ENCODE assay signal across 8 mouse cellular contexts in the genomic region with DNA sequence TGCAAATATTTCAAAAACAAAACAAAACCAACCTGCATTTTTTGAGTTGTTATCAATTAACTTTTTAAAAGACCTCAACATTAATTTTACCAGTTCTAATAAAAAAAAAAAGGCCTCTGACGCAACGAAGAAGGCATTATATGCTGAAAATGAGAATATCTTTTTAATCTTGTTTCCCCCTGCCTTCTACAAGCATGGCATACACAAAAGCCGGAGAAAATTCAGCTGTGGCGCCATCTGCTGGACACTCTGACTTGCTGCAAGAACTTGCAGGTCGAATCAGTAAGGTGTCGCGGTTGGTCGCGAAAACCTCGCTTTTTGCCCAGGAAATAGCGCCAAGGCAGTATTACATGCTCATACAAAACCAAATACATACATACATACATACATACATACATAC. TPM values are rescaled to one million over a fixed set of nuclear protein-coding genes. Genes with fewer than 3 reads are reported as not detected.
A peak's percentile ranks its signal among the peaks of the same experiment; 100 is the strongest.
DNase-seq lines count a peak whose midpoint lies in the region; ATAC-seq and TF ChIP-seq lines count a peak whose summit lies in the region.

No protein-coding gene starts in this region.

- H3K4me2 ChIP-seq in heart, embryonic 12.5 days, result no peak overlapping the region
- peak overlapping the region; percentile 73; the same call in 1 of the 2 replicates for H3K4me2 ChIP-seq in limb, embryonic 14.5 days (replicated peaks; ENCODE audit: low read depth, low read length, severe bottlenecking)
- peak overlapping the region; percentile 93 for H3K4me2 ChIP-seq in midbrain, embryonic 16.5 days (ENCODE audit: low read length)

- no peak for ATAC-seq in heart, embryonic 12.5 days (ENCODE audit: insufficient number of reproducible peaks, low FRiP score)
- ATAC-seq in granulocyte monocyte progenitor cell, adult 5-6 weeks (replicated peaks; ENCODE audit: poor library complexity, severe bottlenecking), result peak; percentile 50
- ATAC-seq in limb, embryonic 14.5 days (ENCODE audit: low FRiP score, low read depth), result peak; percentile 54; the same call in 1 of the 2 replicates
- no peak for ATAC-seq in midbrain, embryonic 16.5 days

- no peak overlapping the region for H3K9ac ChIP-seq in heart, embryonic 12.5 days
- peak overlapping the region; percentile 55; the same call in 1 of the 2 replicates for H3K9ac ChIP-seq in limb, embryonic 14.5 days (ENCODE audit: low read depth, low read length, severe bottlenecking)
- 0 out of 2 replicates have a peak overlapping the region, but pooled peaks have one; percentile 82 for H3K9ac ChIP-seq in midbrain, embryonic 16.5 days (ENCODE audit: low read depth, low read length)

- TF ChIP-seq POLR2A in limb, embryonic 14.5 days (IDR thresholded peaks at IDR 0.05; ENCODE audit: borderline replicate concordance, extremely low read depth, insufficient read depth, insufficient read length), result no peak

- H3K27me3 ChIP-seq in heart, embryonic 12.5 days (replicated peaks), result no peaks in the 10 kb centered on the region
- no peaks in the 10 kb centered on the region for H3K27me3 ChIP-seq in limb, embryonic 14.5 days (ENCODE audit: control insufficient read depth, insufficient read depth, low read length)
- no peaks in the 10 kb centered on the region for H3K27me3 ChIP-seq in midbrain, embryonic 16.5 days (ENCODE audit: control insufficient read depth, insufficient read depth, low read depth, low read length)

- H3K4me3 ChIP-seq in heart, embryonic 12.5 days, result no peak overlapping the region
- H3K4me3 ChIP-seq in limb, embryonic 14.5 days (replicated peaks; ENCODE audit: low read length), result peak overlapping the region; percentile 39; the same call in 1 of the 2 replicates
- peak overlapping the region; percentile 48; the same call in 1 of the 2 replicates for H3K4me3 ChIP-seq in midbrain, embryonic 16.5 days (ENCODE audit: low read depth, low read length)

- no peaks in the 10 kb centered on the region for H3K9me3 ChIP-seq in heart, embryonic 12.5 days (replicated peaks)
- no peaks in the 10 kb centered on the region for H3K9me3 ChIP-seq in limb, embryonic 14.5 days (ENCODE audit: control insufficient read depth, low read length)
- no peaks in the 10 kb centered on the region for H3K9me3 ChIP-seq in midbrain, embryonic 16.5 days (replicated peaks; ENCODE audit: control insufficient read depth, low read length, poor library complexity, severe bottlenecking)

- peak; percentile 96 for DNase-seq in heart, adult 11 months
- peak; percentile 84 for DNase-seq in embryo, embryonic 11.5 days (ENCODE audit: low read depth, low spot score)
- peak; percentile 82 for DNase-seq in kidney, adult 18-20 months
- DNase-seq in limb, embryonic 14.5 days (ENCODE audit: low spot score), result peak; percentile 98
- DNase-seq in spleen, postnatal 14 days (ENCODE audit: low spot score in 2 of 2), result peak; percentile 78 to 89

- WGBS in heart, embryonic 12.5 days, result under 1% methylated on average over 11 of the region's 11 CpGs
- WGBS in limb, embryonic 14.5 days, result under 1% methylated on average over 11 of the region's 11 CpGs
- WGBS in midbrain, embryonic 16.5 days, result 1% methylated on average over 11 of the region's 11 CpGs

- no peaks in the 10 kb centered on the region for H3K36me3 ChIP-seq in heart, embryonic 12.5 days
- H3K36me3 ChIP-seq in limb, embryonic 14.5 days (ENCODE audit: control insufficient read depth, insufficient read depth, low read length), result no peaks in the 10 kb centered on the region
- H3K36me3 ChIP-seq in midbrain, embryonic 16.5 days (ENCODE audit: control insufficient read depth, insufficient read depth, low read length), result no peaks in the 10 kb centered on the region

- peaks cover 76% of the 10 kb centered on the region for H3K4me1 ChIP-seq in heart, embryonic 12.5 days (replicated peaks)
- H3K4me1 ChIP-seq in limb, embryonic 14.5 days (ENCODE audit: control insufficient read depth, insufficient read depth, low read length), result peaks cover 12% of the 10 kb centered on the region
- peaks cover 34% of the 10 kb centered on the region for H3K4me1 ChIP-seq in midbrain, embryonic 16.5 days (ENCODE audit: control insufficient read depth, insufficient read depth, low read length)

- no peak overlapping the region for H3K27ac ChIP-seq in heart, embryonic 12.5 days (ENCODE audit: poor library complexity, severe bottlenecking)
- H3K27ac ChIP-seq in limb, embryonic 14.5 days (replicated peaks; ENCODE audit: low read depth, low read length), result peak overlapping the region; percentile 92; the same call in 1 of the 2 replicates
- H3K27ac ChIP-seq in midbrain, embryonic 16.5 days (ENCODE audit: low read length), result peak overlapping the region; percentile 98

RNA-seq across cellular contexts. Expression of gene Tuba1c, which starts 35.8 kb away (rescaled TPM):
- 135 and 139 TPM in 2 replicates for polyA plus RNA-seq in heart, embryonic 12.5 days (2016; fragmentation: Nextera tagmentation; extraction: Ambion mirVana)
- total RNA-seq in granulocyte monocyte progenitor cell, adult 5-6 weeks (2014; fragmentation: Nextera tagmentation), result 117 and 131 TPM in 2 replicates
- 109 and 120 TPM in 2 replicates for total RNA-seq in granulocyte monocyte progenitor cell, adult 5-6 weeks (2017)
- 192 and 293 TPM in 2 replicates for polyA plus RNA-seq in limb, embryonic 14.5 days (2012; rRNA removed)
- polyA plus RNA-seq in limb, embryonic 14.5 days (2014; fragmentation: Nextera tagmentation; extraction: Ambion mirVana), result 150 and 162 TPM in 2 replicates
- 11.6 and 12.5 TPM in 2 replicates for polyA plus RNA-seq in midbrain, embryonic 16.5 days (2015; fragmentation: Nextera tagmentation; extraction: Ambion mirVana)

RNA-seq across cellular contexts. Expression of gene Tuba1a, which starts 40.4 kb away (rescaled TPM):
- polyA plus RNA-seq in heart, embryonic 12.5 days (2016; fragmentation: Nextera tagmentation; extraction: Ambion mirVana), result 1,110 and 1,118 TPM in 2 replicates
- total RNA-seq in granulocyte monocyte progenitor cell, adult 5-6 weeks (2014; fragmentation: Nextera tagmentation), result 21.3 and 34.8 TPM in 2 replicates
- 19.6 and 24.6 TPM in 2 replicates for total RNA-seq in granulocyte monocyte progenitor cell, adult 5-6 weeks (2017)
- 1,030 and 1,250 TPM in 2 replicates for polyA plus RNA-seq in limb, embryonic 14.5 days (2012; rRNA removed)
- 1,263 and 1,288 TPM in 2 replicates for polyA plus RNA-seq in limb, embryonic 14.5 days (2014; fragmentation: Nextera tagmentation; extraction: Ambion mirVana)
- 17,735 and 17,910 TPM in 2 replicates for polyA plus RNA-seq in midbrain, embryonic 16.5 days (2015; fragmentation: Nextera tagmentation; extraction: Ambion mirVana)

RNA-seq across cellular contexts. Expression of gene Gm49450, which starts 40.5 kb away (rescaled TPM):
- polyA plus RNA-seq in heart, embryonic 12.5 days (2016; fragmentation: Nextera tagmentation; extraction: Ambion mirVana), result not detected in 2 replicates
- not detected in 2 replicates for total RNA-seq in granulocyte monocyte progenitor cell, adult 5-6 weeks (2014; fragmentation: Nextera tagmentation)
- not detected in 2 replicates for total RNA-seq in granulocyte monocyte progenitor cell, adult 5-6 weeks (2017)
- 15.1 and 159 TPM in 2 replicates for polyA plus RNA-seq in limb, embryonic 14.5 days (2012; rRNA removed)
- not detected in 2 replicates for polyA plus RNA-seq in limb, embryonic 14.5 days (2014; fragmentation: Nextera tagmentation; extraction: Ambion mirVana)
- polyA plus RNA-seq in midbrain, embryonic 16.5 days (2015; fragmentation: Nextera tagmentation; extraction: Ambion mirVana), result not detected in 2 replicates

RNA-seq across cellular contexts. Expression of gene Tuba1b, which starts 59.5 kb away (rescaled TPM):
- 1,481 and 1,517 TPM in 2 replicates for polyA plus RNA-seq in heart, embryonic 12.5 days (2016; fragmentation: Nextera tagmentation; extraction: Ambion mirVana)
- total RNA-seq in granulocyte monocyte progenitor cell, adult 5-6 weeks (2014; fragmentation: Nextera tagmentation), result 2,030 and 2,397 TPM in 2 replicates
- 964 and 1,039 TPM in 2 replicates for total RNA-seq in granulocyte monocyte progenitor cell, adult 5-6 weeks (2017)
- 2,384 and 3,894 TPM in 2 replicates for polyA plus RNA-seq in limb, embryonic 14.5 days (2012; rRNA removed)
- polyA plus RNA-seq in limb, embryonic 14.5 days (2014; fragmentation: Nextera tagmentation; extraction: Ambion mirVana), result 1,587 and 1,605 TPM in 2 replicates
- 1,165 and 1,361 TPM in 2 replicates for polyA plus RNA-seq in midbrain, embryonic 16.5 days (2015; fragmentation: Nextera tagmentation; extraction: Ambion mirVana)

Comparison
In these comparisons a context has a peak if more than half of its experiments do, and no peak if none do; other contexts are left out.
1. ATAC-seq: peak in granulocyte monocyte progenitor cell, adult 5-6 weeks (single experiment) and limb, embryonic 14.5 days (single experiment); none in heart, embryonic 12.5 days (single experiment) and midbrain, embryonic 16.5 days (single experiment).
2. RNA of gene Tuba1c, which starts 35.8 kb away (polyA plus RNA-seq): 150 to 293 TPM in limb, embryonic 14.5 days and 135 to 139 TPM in heart, embryonic 12.5 days; 11.6 to 12.5 TPM in midbrain, embryonic 16.5 days; every median in the first group is over 10 times any median in the second.
3. RNA of gene Tuba1a, which starts 40.4 kb away (polyA plus RNA-seq): 17,735 to 17,910 TPM in midbrain, embryonic 16.5 days; 1,030 to 1,288 TPM in limb, embryonic 14.5 days and 1,110 to 1,118 TPM in heart, embryonic 12.5 days; every median in the first group is over 10 times any median in the second.
4. Peak in every context shown above with its lines, with median percentiles within 50 percentile points of each other: DNase-seq.